Mouse (Mus musculus): ENCODE measurements around the gene Cacng2.

DNA sequence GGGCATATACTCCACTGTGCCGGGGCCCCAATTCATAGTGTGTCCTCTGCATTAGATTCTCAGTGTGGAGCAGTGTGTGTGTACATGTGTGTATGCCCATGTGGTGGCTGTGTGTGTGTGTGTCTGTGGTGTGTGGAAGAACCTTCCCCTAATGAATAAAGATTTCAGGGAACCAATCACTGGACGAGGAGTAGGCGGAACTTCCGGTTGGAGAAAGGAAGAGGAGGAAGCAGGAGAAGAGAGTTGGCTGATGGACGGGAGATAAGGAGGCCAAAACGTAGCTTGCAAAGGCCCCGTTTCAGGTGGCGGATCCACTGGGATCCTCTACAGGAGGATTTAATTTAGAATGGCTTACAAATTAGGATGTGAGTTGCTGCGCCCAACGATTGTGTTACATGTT, 82.2 kb downstream of the Cacng2 start:
- TF ChIP-seq GATA1 (IDR thresholded peaks at IDR 0.05; ENCODE audit: low read length) (no peak), TAL1 (IDR thresholded peaks at IDR 0.05; ENCODE audit: low read length) (no peak)

Data from erythroblast, embryonic 14.5 days (primary cell).